Mouse (Mus musculus) heart, adult 9 months (tissue): ENCODE measurements around the gene Polr2b.

Experiments used
- DNase-seq, 2 experiments: peaks; one replicate each; pipeline ENCODE4 v3.0.0; 2022; ENCODE audit warnings: low spot score in 2 of 2

Polr2b gene

GRCm38 (mm10) chr5:77386596-77387413 lies 76.9 kb downstream of the Polr2b start:
- DNase-seq, result peak in 1 of 2 experiments; percentile 49

- no peak for DNase-seq
Observed at GRCm38 (mm10) chr5:77387414-77387704, 77.4 kb downstream of the Polr2b start.

- peak in 1 of 2 experiments; percentile 50 for DNase-seq
Observed at GRCm38 (mm10) chr5:77388359-77388758, 78.4 kb downstream of the Polr2b start.

GRCm38 (mm10) chr5:77390272-77390671 lies 80.3 kb downstream of the Polr2b start:
- DNase-seq, result no peak

- peak; percentile 55 to 75 for DNase-seq
Observed at GRCm38 (mm10) chr5:77393094-77393619, 83.2 kb downstream of the Polr2b start.

GRCm38 (mm10) chr5:77393990-77394618 lies 84.2 kb downstream of the Polr2b start:
- DNase-seq, result no peak

GRCm38 (mm10) chr5:77398285-77399057 lies 88.5 kb downstream of the Polr2b start:
- DNase-seq, result no peak
